Mouse (Mus musculus) urinary bladder, postnatal 36 days (tissue): ENCODE results near the gene Copg2.

Experiments
- DNase-seq, 2 experiments: peaks; one replicate each; pipeline ENCODE4 v3.0.0; 2022; ENCODE audit warnings: low spot score in 2 of 2, mixed read lengths in 1 of 2

Gene Copg2

GRCm38 (mm10) chr6:30896195-30896985 is at the start of gene Copg2:
Gene Copg2 (minus strand): TSS chr6:30896794.
- DNase-seq: peak; percentile 94 to 97

- DNase-seq: no peak
Measured at GRCm38 (mm10) chr6:30939264-30939663, 42.7 kb upstream of the Copg2 start.

GRCm38 (mm10) chr6:30922821-30923220 is 26.2 kb upstream of the Copg2 start:
- no peak for DNase-seq

GRCm38 (mm10) chr6:30921826-30922225 is 25.2 kb upstream of the Copg2 start:
- no peak for DNase-seq

GRCm38 (mm10) chr6:30920834-30921675 is 24.5 kb upstream of the Copg2 start:
- no peak for DNase-seq

GRCm38 (mm10) chr6:30915473-30915872 is 18.9 kb upstream of the Copg2 start, which contains the start of gene Tsga13:
Gene Tsga13 (minus strand): TSS chr6:30915573.
- no peak for DNase-seq

GRCm38 (mm10) chr6:30907970-30908369 is 11.4 kb upstream of the Copg2 start:
- no peak for DNase-seq

GRCm38 (mm10) chr6:30904911-30905310 is 8.3 kb upstream of the Copg2 start:
- DNase-seq: no peak

- no peak for DNase-seq
Measured at GRCm38 (mm10) chr6:30904033-30904432, 7.4 kb upstream of the Copg2 start.

- no peak for DNase-seq
Measured at GRCm38 (mm10) chr6:30897520-30897919, 926 bp upstream of the Copg2 start.

- no peak for DNase-seq
Measured at GRCm38 (mm10) chr6:30896986-30897327, 363 bp upstream of the Copg2 start.

GRCm38 (mm10) chr6:30895819-30896194 is 787 bp downstream of the Copg2 start:
- no peak for DNase-seq

- DNase-seq: peak; percentile 3 to 36
Measured at GRCm38 (mm10) chr6:30893081-30893480, 3.5 kb downstream of the Copg2 start.

- DNase-seq: no peak
Measured at GRCm38 (mm10) chr6:30891761-30892160, 4.8 kb downstream of the Copg2 start.

- no peak for DNase-seq
Measured at GRCm38 (mm10) chr6:30884856-30885255, 11.7 kb downstream of the Copg2 start.

- DNase-seq: no peak
Measured at GRCm38 (mm10) chr6:30883491-30883890, 13.1 kb downstream of the Copg2 start.

GRCm38 (mm10) chr6:30876661-30877060 is 19.9 kb downstream of the Copg2 start:
- DNase-seq: no peak

- DNase-seq: no peak
Measured at GRCm38 (mm10) chr6:30866501-30866900, 30.1 kb downstream of the Copg2 start.

- no peak for DNase-seq
Measured at GRCm38 (mm10) chr6:30865031-30865678, 31.4 kb downstream of the Copg2 start.

- DNase-seq: no peak
Measured at GRCm38 (mm10) chr6:30855956-30856355, 40.6 kb downstream of the Copg2 start.

- no peak for DNase-seq
Measured at GRCm38 (mm10) chr6:30855205-30855604, 41.4 kb downstream of the Copg2 start.

GRCm38 (mm10) chr6:30849818-30850217 is 46.8 kb downstream of the Copg2 start:
- no peak for DNase-seq
